Mouse (Mus musculus) layer of hippocampus, postnatal 14 days (tissue): ENCODE measurements at regions not wholly inside any gene's neighbourhood (a gene's known extent, or its start where the extent isn't known, plus 50 kb on each side); places are given as distances from the start of the nearest gene placed in this dataset.

Source experiments
- DNase-seq, 2 experiments: peaks; one replicate each; pipeline ENCODE4 v3.0.0; 2021 to 2022; ENCODE audit warnings: low spot score in 2 of 2, mixed read lengths in 1 of 2

- DNase-seq, result no peak
Observed at GRCm38 (mm10) chr6:94340546-94340945, 56.8 kb upstream of the Magi1 start.

GRCm38 (mm10) chr6:94336168-94336567 lies 52.5 kb upstream of the Magi1 start:
- DNase-seq, result no peak
